Mouse (Mus musculus) Muller cell, postnatal 12 days (primary cell): ENCODE measurements around the gene Zbtb3.

Experiments
- DNase-seq: peaks from one replicate; pipeline ENCODE4 v3.0.0-alpha.2; 2015; ENCODE audit errors: inconsistent ontology term

Zbtb3 gene

DNA sequence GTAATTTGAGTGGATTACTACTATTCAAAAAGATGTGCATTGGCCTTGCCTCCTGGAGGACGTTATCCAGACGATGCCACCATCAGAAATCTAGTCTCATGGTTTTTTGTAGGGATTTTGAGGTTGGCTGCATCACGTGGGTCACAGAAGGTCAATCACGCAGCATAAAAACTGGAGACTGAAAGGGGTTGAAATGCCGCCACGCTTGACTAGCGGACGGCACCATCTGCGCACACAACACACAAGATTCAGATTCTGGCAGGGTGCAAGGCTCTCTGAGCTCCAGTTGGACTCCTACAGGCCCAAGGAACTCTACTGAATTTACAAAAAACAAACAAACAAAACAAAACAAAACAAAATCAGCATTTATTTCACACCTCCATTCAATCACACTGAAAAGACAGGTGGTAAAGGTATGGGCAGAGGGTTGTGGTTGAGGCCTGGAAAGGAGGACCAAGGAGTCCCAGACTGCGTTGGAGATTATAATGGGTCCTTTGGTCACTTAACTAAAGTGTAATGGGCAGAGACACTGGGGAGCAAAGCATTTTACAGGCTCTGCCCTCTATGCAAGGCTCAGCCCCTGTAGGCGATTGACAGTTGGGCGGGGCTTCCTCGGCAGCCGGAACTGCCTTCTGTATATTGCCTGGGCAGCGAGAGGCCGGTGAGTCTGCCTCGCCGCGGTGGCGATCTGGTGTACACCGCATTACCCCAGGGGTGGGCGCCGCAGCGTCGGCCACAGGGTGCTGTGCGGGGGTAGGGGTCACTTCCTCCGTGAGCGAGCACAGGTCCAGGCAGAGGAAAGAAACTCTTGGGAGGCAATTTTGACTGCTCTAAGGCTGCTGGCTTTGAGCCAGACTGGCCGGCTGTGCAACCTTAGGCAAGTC is 37.8 kb downstream of the Zbtb3 start:
- peak; percentile 75 for DNase-seq

DNA sequence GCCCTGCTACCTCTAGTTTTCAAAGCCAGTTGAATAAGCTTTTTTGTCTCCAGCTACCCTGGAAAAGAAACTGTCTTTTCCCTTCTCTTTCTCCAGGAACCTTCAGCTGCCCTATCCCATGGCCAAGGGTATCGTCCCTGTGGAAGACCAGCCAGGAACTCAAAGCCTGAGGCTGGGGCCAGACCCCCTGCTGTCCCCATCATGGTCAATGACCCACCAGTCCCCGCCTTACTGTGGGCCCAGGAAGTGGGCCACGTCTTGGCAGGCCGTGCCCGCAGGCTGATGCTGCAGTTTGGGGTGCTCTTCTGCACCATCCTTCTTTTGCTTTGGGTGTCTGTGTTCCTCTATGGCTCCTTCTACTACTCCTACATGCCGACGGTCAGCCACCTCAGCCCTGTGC is 38.7 kb downstream of the Zbtb3 start:
- no peak for DNase-seq

DNA sequence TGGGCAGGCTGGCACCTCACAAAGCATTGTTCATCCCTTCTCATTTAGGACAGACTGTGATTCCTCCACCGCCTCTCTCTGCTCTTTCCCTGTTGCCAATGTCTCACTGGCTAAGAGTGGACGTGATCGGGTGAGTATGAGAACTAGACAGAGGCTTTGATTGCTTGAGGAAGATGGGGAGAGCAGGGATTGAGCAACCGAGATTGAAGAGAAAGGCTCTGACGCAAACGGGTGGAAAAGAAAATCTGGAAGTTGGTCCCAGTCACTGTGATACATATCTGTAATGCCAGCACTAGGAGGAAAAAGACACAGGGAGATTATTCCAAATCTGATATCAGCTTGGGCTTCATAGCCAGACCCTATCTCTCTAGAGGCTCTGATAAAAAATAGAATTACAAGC is 40.6 kb downstream of the Zbtb3 start:
- no peak for DNase-seq

- DNase-seq, result peak; percentile 68
Measured at GRCm38 (mm10) chr19:8844371-8845129, 42.2 kb downstream of the Zbtb3 start.

DNA sequence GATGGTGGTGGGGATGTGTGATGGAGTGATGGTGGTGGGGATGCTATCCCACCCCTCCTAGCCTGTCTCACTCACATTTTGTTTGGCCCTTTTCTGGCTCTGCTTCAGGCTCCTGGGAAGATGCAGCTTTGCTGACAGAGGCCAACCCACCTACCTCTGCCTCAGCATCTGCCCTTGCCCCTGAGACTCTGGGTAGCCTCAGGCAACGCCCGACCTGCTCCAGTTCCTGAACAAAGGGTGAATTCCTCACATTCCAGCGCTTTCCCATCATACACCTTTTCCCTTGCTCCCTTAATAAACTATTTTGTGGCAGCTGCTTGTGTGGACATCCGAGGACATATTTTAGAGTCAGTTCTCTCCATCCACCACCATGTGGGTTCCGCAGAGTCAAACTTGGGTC is 46.0 kb downstream of the Zbtb3 start:
- no peak for DNase-seq

- peak; percentile 88 for DNase-seq
Measured at GRCm38 (mm10) chr19:8850402-8850901, 48.1 kb downstream of the Zbtb3 start, which contains the start of gene Lrrn4cl. TSS of gene Lrrn4cl (plus strand) at chr19:8850768.

DNA sequence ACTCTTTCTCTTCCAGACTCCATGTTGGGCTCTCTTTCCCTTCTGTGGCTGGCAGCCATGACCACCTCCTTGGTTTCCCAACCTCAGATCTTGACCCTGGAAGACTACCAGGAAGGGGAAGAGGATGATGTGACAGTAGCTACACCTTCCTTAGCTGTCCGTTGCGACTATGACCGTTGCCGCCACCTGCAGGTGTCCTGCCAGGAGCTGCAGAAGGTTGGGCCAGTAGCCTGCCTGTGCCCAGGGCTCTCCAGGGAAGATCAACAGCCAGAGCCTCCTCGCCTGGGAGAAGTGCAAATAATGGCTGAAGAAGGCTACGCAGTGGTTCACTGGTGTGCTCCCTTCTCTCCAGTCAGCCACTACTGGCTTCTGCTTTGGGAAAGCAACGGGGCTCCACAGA is 49.3 kb downstream of the Zbtb3 start:
- no peak for DNase-seq

- no peak for DNase-seq
Measured at GRCm38 (mm10) chr19:8852236-8852928, 50.0 kb downstream of the Zbtb3 start.

- no peak for DNase-seq
Measured at GRCm38 (mm10) chr19:8853117-8853516, 50.8 kb downstream of the Zbtb3 start.
